Mouse (Mus musculus) hindbrain, embryonic 13.5 days (tissue): Measurements from ENCODE around the gene Erc2. TPM values are rescaled to one million over a fixed set of nuclear protein-coding genes. Genes with fewer than 3 reads are reported as not detected.
"Not testable (repeated sequence)": the region's sequence is repeated elsewhere in the genome, so short reads cannot be mapped to it uniquely, and the experiment has no call there.

Source experiments
- ATAC-seq: fragments of 200-750 bp; cut with Nextera tagmentation; 2 replicates; pipeline ENCODE4 v1.8.0; 2017; ENCODE audit warnings: moderate TSS enrichment; ENCODE audit not compliant: low FRiP score
- H3K27ac ChIP-seq: fragments of 300-500 bp; sonication (generic); 2 replicates; pipeline ENCODE4 v1.5.1; 2015; ENCODE audit warnings: inconsistent platforms, mild to moderate bottlenecking, moderate library complexity
- H3K27me3 ChIP-seq: fragments of 300-500 bp; sonication (generic); 2 replicates; pipeline ENCODE4 v1.6.1; 2015; ENCODE audit warnings: mild to moderate bottlenecking, inconsistent platforms
- H3K36me3 ChIP-seq: fragments of 300-500 bp; sonication (generic); 2 replicates; pipeline ENCODE4 v1.6.1; 2015; ENCODE audit warnings: mild to moderate bottlenecking, inconsistent platforms
- H3K4me1 ChIP-seq: fragments of 300-500 bp; sonication (generic); replicated peaks from 2 replicates; pipeline ENCODE4 v1.6.1; 2015; ENCODE audit warnings: inconsistent platforms
- H3K4me2 ChIP-seq: fragments of 300-500 bp; sonication (generic); 2 replicates; pipeline ENCODE4 v1.6.1; 2015; ENCODE audit warnings: inconsistent platforms, mild to moderate bottlenecking, moderate library complexity
- H3K4me3 ChIP-seq: fragments of 300-500 bp; sonication (generic); 2 replicates; pipeline ENCODE4 v1.5.1; 2015; ENCODE audit warnings: mild to moderate bottlenecking, inconsistent platforms
- H3K9ac ChIP-seq: fragments of 300-500 bp; sonication (generic); 2 replicates; pipeline ENCODE4 v1.6.1; 2015; ENCODE audit warnings: mild to moderate bottlenecking, inconsistent platforms
- H3K9me3 ChIP-seq: fragments of 300-500 bp; sonication (generic); 2 replicates; pipeline ENCODE4 v1.6.1; 2016; ENCODE audit warnings: inconsistent platforms
- WGBS: fragments of 180-500 bp; shearing (Covaris S2); methylation state at CpG from one replicate; pipeline ENCODE4 v1.1.7; 2015; 5-methylcytosine and 5-hydroxymethylcytosine counted together
- polyA plus RNA-seq: library from polyadenylated mRNA; unstranded; fragments of >200 nt; fragmentation: Nextera tagmentation; extraction: Ambion mirVana; gene quantifications from 2 replicates; pipeline ENCODE4 v1.2.1, GENCODE M21; 2015

The Erc2 gene
- polyA plus RNA-seq, result 79.8 and 82.7 TPM in 2 replicates

GRCm38 (mm10) chr14:27622176-27622922, at the start of gene Erc2:
Erc2 (plus strand) TSS chr14:27622428.
- peak within 1 kb of the TSS; percentile 59 for H3K4me2 ChIP-seq
- peak; percentile 95 for ATAC-seq
- under 1% methylated on average over 72 of the region's 78 CpGs for WGBS
- no peaks in the 10 kb centered on the region for H3K36me3 ChIP-seq
- peaks cover 12% of the 10 kb centered on the region for H3K4me1 ChIP-seq
- H3K27me3 ChIP-seq, result 0 out of 2 replicates have a peak, but pooled peaks cover 3% of the 10 kb centered on the region
- peak within 1 kb of the TSS; percentile 93 for H3K27ac ChIP-seq
- peak within 1 kb of the TSS; percentile 93 for H3K9ac ChIP-seq
- H3K4me3 ChIP-seq, result peak within 1 kb of the TSS; percentile 79
- H3K9me3 ChIP-seq, result no peaks in the 10 kb centered on the region

GRCm38 (mm10) chr14:27578443-27578842, 43.8 kb upstream of the Erc2 start:
- H3K4me3 ChIP-seq, result no peak overlapping the region
- no peak overlapping the region for H3K27ac ChIP-seq
- no peaks in the 10 kb centered on the region for H3K27me3 ChIP-seq
- no peak for ATAC-seq
- WGBS, result 82% methylated on average over 2 of the region's 2 CpGs
- H3K36me3 ChIP-seq, result no peaks in the 10 kb centered on the region
- H3K4me1 ChIP-seq, result no peaks in the 10 kb centered on the region
- no peak overlapping the region for H3K9ac ChIP-seq
- H3K4me2 ChIP-seq, result no peak overlapping the region
- no peaks in the 10 kb centered on the region for H3K9me3 ChIP-seq

GRCm38 (mm10) chr14:27589616-27590015, 32.6 kb upstream of the Erc2 start:
- H3K4me3 ChIP-seq, ATAC-seq, H3K4me2 ChIP-seq, H3K36me3 ChIP-seq, H3K9ac ChIP-seq, H3K4me1 ChIP-seq, H3K9me3 ChIP-seq, H3K27me3 ChIP-seq, H3K27ac ChIP-seq: not testable (repeated sequence)

- no peak overlapping the region for H3K27ac ChIP-seq
- no peaks in the 10 kb centered on the region for H3K4me1 ChIP-seq
- 89% methylated on average over 7 of the region's 7 CpGs for WGBS
- H3K36me3 ChIP-seq, result no peaks in the 10 kb centered on the region
- H3K9ac ChIP-seq, result no peak overlapping the region
- no peaks in the 10 kb centered on the region for H3K27me3 ChIP-seq
- no peak overlapping the region for H3K4me2 ChIP-seq
- no peak for ATAC-seq
- H3K9me3 ChIP-seq, result 0 out of 2 replicates have a peak, but pooled peaks cover 2% of the 10 kb centered on the region
- H3K4me3 ChIP-seq, result no peak overlapping the region
Observed at GRCm38 (mm10) chr14:27592163-27592562, 30.1 kb upstream of the Erc2 start.

GRCm38 (mm10) chr14:27596265-27596664, 26.0 kb upstream of the Erc2 start:
- WGBS, result 5% methylated on average over 7 of the region's 7 CpGs
- H3K9ac ChIP-seq, result no peak overlapping the region
- H3K27me3 ChIP-seq, result no peaks in the 10 kb centered on the region
- no peak overlapping the region for H3K4me3 ChIP-seq
- H3K27ac ChIP-seq, result no peak overlapping the region
- no peak overlapping the region for H3K4me2 ChIP-seq
- peak; percentile 59; the same call in 1 of the 2 replicates for ATAC-seq
- no peaks in the 10 kb centered on the region for H3K4me1 ChIP-seq
- no peaks in the 10 kb centered on the region for H3K36me3 ChIP-seq
- H3K9me3 ChIP-seq, result 0 out of 2 replicates have a peak, but pooled peaks cover 2% of the 10 kb centered on the region

GRCm38 (mm10) chr14:27602136-27602535, 20.1 kb upstream of the Erc2 start:
- Histone ChIP-seq H3K27ac (no peak overlapping the region), H3K36me3 (no peaks in the 10 kb centered on the region), H3K9ac (no peak overlapping the region), H3K9me3 (no peaks in the 10 kb centered on the region), H3K4me3 (no peak overlapping the region), H3K4me2 (no peak overlapping the region), H3K4me1 (no peaks in the 10 kb centered on the region), H3K27me3 (no peaks in the 10 kb centered on the region)
- ATAC-seq, result no peak
- 66% methylated on average over 13 of the region's 13 CpGs for WGBS

- WGBS, result 80% methylated on average over 3 of the region's 3 CpGs
- Histone ChIP-seq H3K36me3 (no peaks in the 10 kb centered on the region), H3K4me2 (no peak overlapping the region), H3K4me1 (no peaks in the 10 kb centered on the region), H3K27ac (no peak overlapping the region), H3K9me3 (no peaks in the 10 kb centered on the region), H3K9ac (no peak overlapping the region), H3K27me3 (no peaks in the 10 kb centered on the region), H3K4me3 (no peak overlapping the region)
- no peak for ATAC-seq
Observed at GRCm38 (mm10) chr14:27607419-27607818, 14.8 kb upstream of the Erc2 start.

GRCm38 (mm10) chr14:27613766-27614165, 8.5 kb upstream of the Erc2 start:
- Histone ChIP-seq H3K36me3 (no peaks in the 10 kb centered on the region), H3K9ac (no peak overlapping the region), H3K4me2 (no peak overlapping the region), H3K4me3 (no peak overlapping the region), H3K27me3 (no peaks in the 10 kb centered on the region), H3K4me1 (no peaks in the 10 kb centered on the region), H3K9me3 (no peaks in the 10 kb centered on the region), H3K27ac (no peak overlapping the region)
- ATAC-seq, result no peak
- WGBS, result 79% methylated on average over 5 of the region's 5 CpGs

GRCm38 (mm10) chr14:27617286-27617685, 4.9 kb upstream of the Erc2 start:
- Histone ChIP-seq H3K4me3 (no peak overlapping the region), H3K36me3 (no peaks in the 10 kb centered on the region), H3K9ac (no peak overlapping the region), H3K9me3 (no peaks in the 10 kb centered on the region), H3K4me2 (no peak overlapping the region), H3K27ac (no peak overlapping the region), H3K4me1 (no peaks in the 10 kb centered on the region), H3K27me3 (no peaks in the 10 kb centered on the region)
- ATAC-seq, result no peak
- WGBS, result 79% methylated on average over 3 of the region's 3 CpGs

- H3K36me3 ChIP-seq, result no peaks in the 10 kb centered on the region
- H3K9me3 ChIP-seq, result no peaks in the 10 kb centered on the region
- H3K9ac ChIP-seq, result 0 out of 2 replicates have a peak overlapping the region, but pooled peaks have one; percentile 2
- H3K4me2 ChIP-seq, result peak overlapping the region; percentile 59; the same call in 1 of the 2 replicates
- WGBS, result 48% methylated on average over 8 of the region's 8 CpGs
- H3K27ac ChIP-seq, result peak overlapping the region; percentile 23; the same call in 1 of the 2 replicates
- H3K4me1 ChIP-seq, result peaks cover 12% of the 10 kb centered on the region
- no peak for ATAC-seq
- 0 out of 2 replicates have a peak, but pooled peaks cover 3% of the 10 kb centered on the region for H3K27me3 ChIP-seq
- peak overlapping the region; percentile 79; the same call in 1 of the 2 replicates for H3K4me3 ChIP-seq
Observed at GRCm38 (mm10) chr14:27621576-27621975, 652 bp upstream of the Erc2 start.

- ATAC-seq, result peak; percentile 59
- H3K4me3 ChIP-seq, result peak overlapping the region; percentile 79
- H3K27ac ChIP-seq, result peak overlapping the region; percentile 93
- no peaks in the 10 kb centered on the region for H3K9me3 ChIP-seq
- peaks cover 12% of the 10 kb centered on the region for H3K4me1 ChIP-seq
- H3K4me2 ChIP-seq, result peak overlapping the region; percentile 59
- 0 out of 2 replicates have a peak, but pooled peaks cover 3% of the 10 kb centered on the region for H3K27me3 ChIP-seq
- peak overlapping the region; percentile 93 for H3K9ac ChIP-seq
- under 1% methylated on average over 6 of the region's 6 CpGs for WGBS
- H3K36me3 ChIP-seq, result 0 out of 2 replicates have a peak, but pooled peaks cover under 1% of the 10 kb centered on the region
Observed at GRCm38 (mm10) chr14:27622923-27623219, 643 bp downstream of the Erc2 start.

- 0 out of 2 replicates have a peak, but pooled peaks cover 3% of the 10 kb centered on the region for H3K27me3 ChIP-seq
- H3K27ac ChIP-seq, result peak overlapping the region; percentile 93
- H3K9me3 ChIP-seq, result no peaks in the 10 kb centered on the region
- peak; percentile 85 for ATAC-seq
- peak overlapping the region; percentile 93 for H3K9ac ChIP-seq
- H3K4me1 ChIP-seq, result peaks cover 12% of the 10 kb centered on the region
- H3K4me3 ChIP-seq, result peak overlapping the region; percentile 79
- WGBS, result 4% methylated on average over 10 of the region's 10 CpGs
- H3K36me3 ChIP-seq, result peaks cover 6% of the 10 kb centered on the region; the same call in 1 of the 2 replicates
- peak overlapping the region; percentile 59 for H3K4me2 ChIP-seq
Observed at GRCm38 (mm10) chr14:27623368-27623767, 1.1 kb downstream of the Erc2 start.

GRCm38 (mm10) chr14:27628701-27629100, 6.5 kb downstream of the Erc2 start:
- H3K27me3 ChIP-seq, result 0 out of 2 replicates have a peak, but pooled peaks cover 3% of the 10 kb centered on the region
- no peak overlapping the region for H3K9ac ChIP-seq
- H3K36me3 ChIP-seq, result peaks cover 7% of the 10 kb centered on the region; the same call in 1 of the 2 replicates
- H3K4me1 ChIP-seq, result peaks cover 43% of the 10 kb centered on the region
- H3K4me2 ChIP-seq, result no peak overlapping the region
- H3K9me3 ChIP-seq, result no peaks in the 10 kb centered on the region
- ATAC-seq, result no peak
- no peak overlapping the region for H3K4me3 ChIP-seq
- H3K27ac ChIP-seq, result no peak overlapping the region
- WGBS, result 78% methylated on average over 10 of the region's 10 CpGs
